Mouse (Mus musculus) ES-Bruce4 (cell line): ENCODE results near the gene Zfp652. TPM values are rescaled to one million over a fixed set of nuclear protein-coding genes. Genes with fewer than 3 reads are reported as not detected.

Experiments
- H3K27ac ChIP-seq: 2 replicates; pipeline ENCODE4 v1.5.1; 2012; ENCODE audit warnings: low read length, inconsistent platforms; ENCODE audit not compliant: insufficient read depth
- H3K27me3 ChIP-seq: 2 replicates; pipeline ENCODE4 v1.6.1; 2012; ENCODE audit warnings: mild to moderate bottlenecking, low read length, inconsistent platforms; ENCODE audit not compliant: control insufficient read depth, poor library complexity, insufficient read depth, severe bottlenecking
- H3K36me3 ChIP-seq: 2 replicates; pipeline ENCODE4 v1.6.1; 2012; ENCODE audit warnings: inconsistent platforms, mild to moderate bottlenecking, low read length, moderate library complexity; ENCODE audit not compliant: control insufficient read depth, poor library complexity, insufficient read depth, severe bottlenecking
- H3K4me1 ChIP-seq: one replicate; pipeline ENCODE4 v1.8.1; 2011; ENCODE audit warnings: low read length; ENCODE audit not compliant: control insufficient read depth, insufficient read depth
- H3K4me3 ChIP-seq: 2 replicates; pipeline ENCODE4 v1.5.1; 2011; ENCODE audit warnings: low read depth, mild to moderate bottlenecking, low read length
- H3K9ac ChIP-seq: 2 replicates; pipeline ENCODE4 v1.6.1; 2012; ENCODE audit warnings: low read depth, mild to moderate bottlenecking, inconsistent platforms; ENCODE audit not compliant: poor library complexity, severe bottlenecking
- H3K9me3 ChIP-seq: replicated peaks from 2 replicates; pipeline ENCODE4 v1.6.1; 2012; ENCODE audit warnings: mild to moderate bottlenecking, low read length, inconsistent platforms; ENCODE audit not compliant: control insufficient read depth, poor library complexity, insufficient read depth, severe bottlenecking
- CTCF ChIP-seq: IDR thresholded peaks from one replicate; pipeline ENCODE4 v1.8.1; 2011; ENCODE audit warnings: low read depth, low read length
- EP300 ChIP-seq: IDR thresholded peaks from 2 replicates; pipeline ENCODE4 v1.6.1; 2011; ENCODE audit warnings: low read depth, low read length; ENCODE audit not compliant: insufficient read depth
- POLR2A ChIP-seq: IDR thresholded peaks from one replicate; pipeline ENCODE4 v1.8.1; 2011; ENCODE audit warnings: low read length; ENCODE audit not compliant: insufficient read depth
- polyA plus RNA-seq: library from polyadenylated mRNA; stranded (reverse); fragments of >200 nt; gene quantifications from 2 replicates; pipeline ENCODE4 v1.2.4, GENCODE M21; 2011; ENCODE audit warnings: low read depth; ENCODE audit not compliant: missing spikeins, insufficient read depth, insufficient read length

The Zfp652 gene
- polyA plus RNA-seq, 1 experiment: 41.4 TPM

- H3K9me3 ChIP-seq: no peaks in the 10 kb centered on the region
- no peaks in the 10 kb centered on the region for H3K36me3 ChIP-seq
- TF ChIP-seq POLR2A (no peak), CTCF (no peak), EP300 (no peak)
- no peaks in the 10 kb centered on the region for H3K27me3 ChIP-seq
- no peak overlapping the region for H3K9ac ChIP-seq
- no peak overlapping the region for H3K4me3 ChIP-seq
- H3K27ac ChIP-seq: no peak overlapping the region
- H3K4me1 ChIP-seq: peaks cover 11% of the 10 kb centered on the region
Observed at GRCm38 (mm10) chr11:95838598-95838997, 126.1 kb downstream of the Zfp652 start.

GRCm38 (mm10) chr11:95838999-95839868, 126.8 kb downstream of the Zfp652 start:
- H3K27me3 ChIP-seq: no peaks in the 10 kb centered on the region
- H3K9me3 ChIP-seq: no peaks in the 10 kb centered on the region
- no peak overlapping the region for H3K4me3 ChIP-seq
- no peak for TF ChIP-seq EP300
- no peak for TF ChIP-seq POLR2A
- H3K4me1 ChIP-seq: peaks cover 11% of the 10 kb centered on the region
- H3K27ac ChIP-seq: no peak overlapping the region
- H3K36me3 ChIP-seq: no peaks in the 10 kb centered on the region
- H3K9ac ChIP-seq: no peak overlapping the region

DNA sequence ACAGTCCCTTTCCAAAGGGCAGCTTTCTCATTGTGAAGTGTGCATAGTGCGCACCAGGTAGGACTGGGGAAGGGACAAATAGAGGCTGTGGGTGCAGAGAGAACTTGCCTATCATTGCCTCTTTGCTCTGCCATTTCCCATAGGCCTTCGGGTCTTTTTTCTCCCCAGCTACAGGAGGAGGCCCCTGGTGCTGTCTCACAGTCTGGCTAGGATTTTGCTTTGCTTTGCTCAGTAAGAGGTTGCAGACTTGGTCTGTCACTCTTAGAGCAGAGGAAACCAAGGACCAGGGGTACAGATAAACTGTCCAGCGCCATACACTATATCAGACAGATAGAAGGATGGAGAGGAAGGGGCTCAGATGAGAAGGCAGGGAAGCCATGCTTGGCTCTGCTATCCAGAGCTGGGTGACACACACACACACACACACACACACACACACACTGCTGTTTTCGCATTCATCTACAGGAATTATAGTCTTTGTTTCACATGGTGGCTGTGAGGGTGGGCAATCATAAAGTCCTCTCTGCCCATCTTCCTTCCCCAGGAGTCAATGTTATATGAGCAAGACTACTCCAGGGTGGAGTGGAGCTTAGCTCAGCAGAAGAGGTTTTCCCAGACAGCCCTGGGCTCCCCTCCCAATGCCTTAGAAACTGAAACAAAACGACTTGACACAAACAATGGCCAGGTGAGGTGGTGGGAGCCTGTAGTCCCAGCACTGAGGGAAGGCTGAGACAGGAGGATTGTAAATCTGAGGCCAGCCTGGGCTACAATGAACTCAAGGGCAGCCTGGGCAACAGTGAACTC, 128.4 kb downstream of the Zfp652 start:
- Histone ChIP-seq H3K27ac (no peak overlapping the region), H3K9ac (no peak overlapping the region)

DNA sequence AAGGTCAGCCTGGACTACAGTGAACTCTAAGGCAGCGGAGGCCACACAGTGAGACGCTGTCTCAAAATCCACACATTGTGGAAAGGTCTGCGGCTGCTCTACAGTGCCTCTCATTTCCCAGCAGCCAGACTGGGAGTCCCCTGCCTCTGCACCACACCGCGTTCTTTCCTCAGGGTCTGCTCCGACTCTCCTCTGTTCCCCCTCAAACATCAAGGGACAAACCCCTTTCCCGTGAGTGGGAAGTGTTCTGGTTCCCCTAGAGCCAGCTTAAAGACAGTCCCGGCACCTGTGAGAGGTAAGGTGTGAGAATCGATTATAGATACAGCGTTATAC, 129.0 kb downstream of the Zfp652 start:
- Histone ChIP-seq H3K27me3 (no peaks in the 10 kb centered on the region), H3K27ac (no peak overlapping the region), H3K4me3 (peak overlapping the region; percentile 22), H3K9ac (no peak overlapping the region), H3K9me3 (no peaks in the 10 kb centered on the region), H3K4me1 (peaks cover 11% of the 10 kb centered on the region), H3K36me3 (no peaks in the 10 kb centered on the region)
- TF ChIP-seq EP300: no peak

More for the DNA sequence above, 128.4 kb downstream of the Zfp652 start:
- H3K4me1 ChIP-seq: peaks cover 11% of the 10 kb centered on the region
- peak overlapping the region; percentile 22; the same call in 1 of the 2 replicates for H3K4me3 ChIP-seq
- TF ChIP-seq POLR2A (no peak), CTCF (no peak), EP300 (no peak)
- H3K27me3 ChIP-seq: no peaks in the 10 kb centered on the region
- no peaks in the 10 kb centered on the region for H3K9me3 ChIP-seq
- no peaks in the 10 kb centered on the region for H3K36me3 ChIP-seq

DNA sequence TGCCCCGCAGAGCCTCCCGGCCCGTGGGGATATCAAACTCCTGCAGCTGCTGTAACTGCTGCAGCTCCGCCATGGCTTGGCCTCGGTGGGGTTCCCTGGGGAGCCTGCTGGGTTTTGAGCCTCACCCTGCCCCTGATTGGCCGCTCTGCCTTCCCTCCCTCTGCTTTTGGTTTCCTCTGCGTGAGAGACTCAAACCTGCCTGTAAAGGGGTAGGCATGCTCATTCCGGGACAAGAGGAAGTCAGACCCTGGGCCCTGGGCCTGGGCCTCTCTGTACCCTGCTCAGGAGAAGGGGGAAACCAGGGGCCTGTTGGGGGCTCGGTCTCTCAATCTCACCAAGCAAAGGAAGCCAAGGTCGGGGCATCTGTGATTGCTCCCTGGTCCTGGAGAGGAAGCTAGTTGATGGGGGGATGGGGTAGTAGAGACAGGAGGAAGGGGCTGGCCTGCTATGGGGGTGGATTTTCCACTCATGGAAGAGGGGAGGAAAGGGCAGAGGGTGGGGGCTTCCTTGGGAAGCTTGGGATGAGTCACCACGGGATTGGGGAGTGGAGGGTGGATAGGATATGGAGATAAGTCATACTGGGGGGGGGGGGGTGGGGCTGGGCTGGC, 129.7 kb downstream of the Zfp652 start, which contains the start of gene Abi3:
Gene Abi3 (minus strand): TSS at position 403 of the 608 bp plus-strand sequence.
- no peaks in the 10 kb centered on the region for H3K36me3 ChIP-seq
- H3K4me3 ChIP-seq: peak within 1 kb of the TSS; percentile 22
- H3K9me3 ChIP-seq: no peaks in the 10 kb centered on the region
- peak within 1 kb of the TSS; percentile 39; the same call in 1 of the 2 replicates for H3K9ac ChIP-seq
- H3K27me3 ChIP-seq: no peaks in the 10 kb centered on the region
- H3K4me1 ChIP-seq: peaks cover 11% of the 10 kb centered on the region
- no peak for TF ChIP-seq CTCF
- no peak for TF ChIP-seq POLR2A
- TF ChIP-seq EP300: no peak
- H3K27ac ChIP-seq: peak within 1 kb of the TSS; percentile 10; the same call in 1 of the 2 replicates
